Mouse (Mus musculus) liver, adult 2 months (tissue): ENCODE data around the gene Sema4a. TPM values are rescaled to one million over a fixed set of nuclear protein-coding genes. Genes with fewer than 3 reads are reported as not detected.

Experiments used
- DNase-seq: peaks from one replicate; pipeline ENCODE4 v3.0.0-alpha.2; 2011; ENCODE audit warnings: low read depth, low spot score; ENCODE audit errors: extremely low read depth
- H3K27ac ChIP-seq: fragments of 200-500 bp; replicated peaks from 2 replicates; pipeline ENCODE4 v1.5.1; 2012; ENCODE audit warnings: low read depth, mild to moderate bottlenecking, control low read depth, inconsistent platforms, low read length; ENCODE audit not compliant: insufficient read depth
- H3K27me3 ChIP-seq: fragments of 200-500 bp; 2 replicates; pipeline ENCODE4 v1.6.1; 2012; ENCODE audit warnings: mild to moderate bottlenecking, moderate library complexity, low read length, inconsistent platforms; ENCODE audit not compliant: control insufficient read depth, insufficient read depth
- H3K36me3 ChIP-seq: fragments of 200-500 bp; 2 replicates; pipeline ENCODE4 v1.6.1; 2012; ENCODE audit warnings: low read length, inconsistent platforms; ENCODE audit not compliant: control insufficient read depth, insufficient read depth
- H3K4me1 ChIP-seq: fragments of 200-500 bp; 2 replicates; pipeline ENCODE4 v1.6.1; 2011; ENCODE audit warnings: low read length; ENCODE audit not compliant: control insufficient read depth, insufficient read depth
- H3K4me3 ChIP-seq: fragments of 200-500 bp; 2 replicates; pipeline ENCODE4 v1.5.1; 2011; ENCODE audit warnings: low read depth, mild to moderate bottlenecking, control low read depth, low read length, moderate library complexity; ENCODE audit not compliant: insufficient read depth
- H3K79me2 ChIP-seq: fragments of 200-500 bp; 2 replicates; pipeline ENCODE4 v1.6.1; 2012; ENCODE audit warnings: inconsistent platforms, mild to moderate bottlenecking, low read length, moderate library complexity; ENCODE audit not compliant: control insufficient read depth, insufficient read depth
- H3K9ac ChIP-seq: fragments of 200-500 bp; 2 replicates; pipeline ENCODE4 v1.6.1; 2012; ENCODE audit warnings: low read depth, mild to moderate bottlenecking, control low read depth, inconsistent platforms, low read length
- CTCF ChIP-seq: fragments of 200-500 bp; IDR thresholded peaks from 2 replicates; pipeline ENCODE4 v1.5.1; 2011; ENCODE audit warnings: low read depth, low read length, control low read depth
- POLR2A ChIP-seq: fragments of 200-500 bp; IDR thresholded peaks from 2 replicates; pipeline ENCODE4 v1.6.1; 2011; ENCODE audit warnings: low read length, control low read depth; ENCODE audit not compliant: insufficient read depth; ENCODE audit errors: extremely low read depth
- WGBS: fragments of 180-500 bp; shearing (Covaris S2); methylation state at CpG from one replicate; pipeline ENCODE4 v1.1.7; 2018; 5-methylcytosine and 5-hydroxymethylcytosine counted together
- polyA plus RNA-seq: library from polyadenylated mRNA; depleted of rRNA; stranded (reverse); fragments of >200 nt; gene quantifications from 2 replicates; pipeline ENCODE4 v1.2.3, GENCODE M21; 2012
- total RNA-seq: library from RNA; depleted of rRNA; stranded (reverse); fragments of >200 nt; gene quantifications from 2 replicates; pipeline ENCODE4 v1.2.3, GENCODE M21; 2014

Sema4a gene
- total and polyA plus RNA-seq, 2 experiments = 23.4 to 117 TPM

GRCm38 (mm10) chr3:88479163-88479562, 18.2 kb upstream of the Sema4a start:
- TF ChIP-seq POLR2A (no peak), CTCF (no peak)
- Histone ChIP-seq H3K27me3 (no peaks in the 10 kb centered on the region), H3K4me3 (no peak overlapping the region), H3K4me1 (no peaks in the 10 kb centered on the region), H3K27ac (no peak overlapping the region), H3K9ac (no peak overlapping the region), H3K36me3 (peaks cover 1% of the 10 kb centered on the region; the same call in 1 of the 2 replicates), H3K79me2 (no peaks in the 10 kb centered on the region)
- 61% methylated on average over 3 of the region's 3 CpGs for WGBS
- DNase-seq = no peak

- Histone ChIP-seq H3K4me1 (no peaks in the 10 kb centered on the region), H3K9ac (no peak overlapping the region), H3K27me3 (no peaks in the 10 kb centered on the region), H3K4me3 (no peak overlapping the region), H3K36me3 (peaks cover 1% of the 10 kb centered on the region; the same call in 1 of the 2 replicates), H3K79me2 (no peaks in the 10 kb centered on the region), H3K27ac (no peak overlapping the region)
- WGBS = 2% methylated on average over 8 of the region's 8 CpGs
- TF ChIP-seq CTCF (peak; percentile 91), POLR2A (no peak)
- DNase-seq = peak; percentile 31
Observed at GRCm38 (mm10) chr3:88477735-88478134, 16.8 kb upstream of the Sema4a start.

- no peak overlapping the region for H3K27ac ChIP-seq
- H3K79me2 ChIP-seq = no peaks in the 10 kb centered on the region
- peak; percentile 68 for DNase-seq
- H3K9ac ChIP-seq = no peak overlapping the region
- 39% methylated on average over 6 of the region's 6 CpGs for WGBS
- H3K27me3 ChIP-seq = no peaks in the 10 kb centered on the region
- no peaks in the 10 kb centered on the region for H3K36me3 ChIP-seq
- H3K4me1 ChIP-seq = peaks cover under 1% of the 10 kb centered on the region; the same call in 1 of the 2 replicates
- no peak for TF ChIP-seq POLR2A
- TF ChIP-seq CTCF = peak; percentile 18
- no peak overlapping the region for H3K4me3 ChIP-seq
Observed at GRCm38 (mm10) chr3:88476403-88476802, 15.4 kb upstream of the Sema4a start.

GRCm38 (mm10) chr3:88473571-88473970, 12.6 kb upstream of the Sema4a start:
- Histone ChIP-seq H3K27me3 (no peaks in the 10 kb centered on the region), H3K27ac (no peak overlapping the region), H3K4me3 (no peak overlapping the region), H3K79me2 (no peaks in the 10 kb centered on the region), H3K36me3 (no peaks in the 10 kb centered on the region), H3K9ac (no peak overlapping the region), H3K4me1 (peaks cover 6% of the 10 kb centered on the region; the same call in 1 of the 2 replicates)
- no peak for TF ChIP-seq POLR2A
- TF ChIP-seq CTCF = no peak
- WGBS = 50% methylated on average over 1 of the region's 1 CpGs
- DNase-seq = no peak

- Histone ChIP-seq H3K9ac (no peak overlapping the region), H3K36me3 (no peaks in the 10 kb centered on the region), H3K4me1 (peaks cover 6% of the 10 kb centered on the region; the same call in 1 of the 2 replicates), H3K79me2 (no peaks in the 10 kb centered on the region), H3K27ac (no peak overlapping the region), H3K4me3 (no peak overlapping the region), H3K27me3 (no peaks in the 10 kb centered on the region)
- 73% methylated on average over 5 of the region's 5 CpGs for WGBS
- no peak for TF ChIP-seq CTCF
- no peak for TF ChIP-seq POLR2A
- no peak for DNase-seq
Observed at GRCm38 (mm10) chr3:88473020-88473419, 12.0 kb upstream of the Sema4a start.

- 0 out of 2 replicates have a peak overlapping the region, but pooled peaks have one; percentile 12 for H3K9ac ChIP-seq
- WGBS = 18% methylated on average over 10 of the region's 10 CpGs
- H3K4me3 ChIP-seq = no peak overlapping the region
- H3K27ac ChIP-seq = peak overlapping the region; percentile 51; the same call in 1 of the 2 replicates
- no peaks in the 10 kb centered on the region for H3K36me3 ChIP-seq
- TF ChIP-seq CTCF = no peak
- no peak for TF ChIP-seq POLR2A
- H3K27me3 ChIP-seq = no peaks in the 10 kb centered on the region
- peak; percentile 88 for DNase-seq
- no peaks in the 10 kb centered on the region for H3K79me2 ChIP-seq
- peaks cover 6% of the 10 kb centered on the region; the same call in 1 of the 2 replicates for H3K4me1 ChIP-seq
Observed at GRCm38 (mm10) chr3:88470943-88471479, 10.0 kb upstream of the Sema4a start.
